Mouse (Mus musculus) neural tube, embryonic 10.5 days (tissue): ENCODE results near the gene Htra1.

Experiments
- DNase-seq: peaks from one replicate; pipeline ENCODE4 v3.0.0-alpha.2; 2017; ENCODE audit warnings: low spot score; ENCODE audit errors: extremely low spot score

Gene Htra1

GRCm38 (mm10) chr7:130966451-130966850 is 30.5 kb downstream of the Htra1 start:
- no peak for DNase-seq

GRCm38 (mm10) chr7:130966876-130967275 is 31.0 kb downstream of the Htra1 start:
- no peak for DNase-seq

DNA sequence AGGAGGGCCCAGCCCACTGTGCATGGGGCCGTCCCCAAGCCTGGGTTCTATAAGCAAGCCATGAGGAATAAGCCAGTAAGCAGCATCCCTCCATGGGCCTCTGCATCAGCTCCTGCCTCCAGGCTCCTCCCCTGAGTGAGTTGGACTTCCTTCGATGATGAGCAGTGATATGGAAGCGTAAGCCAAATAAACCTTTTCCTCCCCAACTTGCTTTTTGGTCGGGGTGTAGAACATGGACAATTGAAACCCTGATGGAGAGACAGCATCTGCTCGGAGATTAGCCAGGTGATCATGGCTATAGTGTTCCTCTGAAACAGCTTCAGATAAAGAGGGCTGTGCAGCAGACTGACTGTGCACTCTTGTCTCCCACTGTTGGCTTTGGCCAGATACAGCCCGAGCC is 32.0 kb downstream of the Htra1 start:
- DNase-seq = no peak

DNA sequence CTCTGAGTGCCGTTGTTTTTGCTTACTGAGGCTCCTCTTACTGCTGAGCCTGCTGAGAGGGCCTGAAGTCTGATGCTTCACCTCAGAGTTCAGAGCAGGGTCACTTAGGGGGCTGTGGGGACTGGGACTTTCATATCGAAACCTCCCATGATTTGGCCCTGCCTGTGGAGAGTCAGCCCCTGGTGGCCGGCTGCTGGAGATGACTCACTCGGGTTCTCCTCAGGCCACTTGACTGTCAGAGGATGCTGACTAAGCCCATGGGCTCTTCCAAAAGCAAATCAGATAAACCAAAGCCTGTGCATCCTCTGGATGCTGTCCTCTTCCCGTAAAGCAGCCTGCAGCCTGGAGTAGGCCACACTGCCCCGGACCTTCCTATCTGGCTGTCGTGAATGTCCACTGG is 32.6 kb downstream of the Htra1 start:
- no peak for DNase-seq

DNA sequence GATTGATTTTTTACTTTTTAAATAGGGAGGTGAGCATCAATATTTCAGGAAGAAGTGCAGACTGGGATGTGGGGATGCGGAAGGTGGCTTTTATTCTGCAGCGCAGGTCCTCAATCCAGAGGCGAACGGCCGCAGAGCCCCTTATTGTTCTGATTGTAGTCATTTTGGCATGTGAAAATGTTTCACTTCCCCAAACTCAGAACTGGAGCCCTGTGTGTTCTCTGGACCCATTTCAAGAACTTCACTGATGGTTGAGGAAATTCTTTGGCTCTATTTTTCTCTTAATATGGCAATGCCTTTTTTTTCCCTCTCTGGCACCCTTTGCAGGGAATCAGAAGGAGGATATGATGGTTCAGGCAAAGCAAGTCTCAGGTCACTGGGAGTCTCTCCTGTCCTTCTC is 33.2 kb downstream of the Htra1 start:
- DNase-seq = no peak

GRCm38 (mm10) chr7:130969507-130969906 is 33.6 kb downstream of the Htra1 start:
- no peak for DNase-seq

GRCm38 (mm10) chr7:130972767-130973166 is 36.9 kb downstream of the Htra1 start:
- DNase-seq = no peak

DNA sequence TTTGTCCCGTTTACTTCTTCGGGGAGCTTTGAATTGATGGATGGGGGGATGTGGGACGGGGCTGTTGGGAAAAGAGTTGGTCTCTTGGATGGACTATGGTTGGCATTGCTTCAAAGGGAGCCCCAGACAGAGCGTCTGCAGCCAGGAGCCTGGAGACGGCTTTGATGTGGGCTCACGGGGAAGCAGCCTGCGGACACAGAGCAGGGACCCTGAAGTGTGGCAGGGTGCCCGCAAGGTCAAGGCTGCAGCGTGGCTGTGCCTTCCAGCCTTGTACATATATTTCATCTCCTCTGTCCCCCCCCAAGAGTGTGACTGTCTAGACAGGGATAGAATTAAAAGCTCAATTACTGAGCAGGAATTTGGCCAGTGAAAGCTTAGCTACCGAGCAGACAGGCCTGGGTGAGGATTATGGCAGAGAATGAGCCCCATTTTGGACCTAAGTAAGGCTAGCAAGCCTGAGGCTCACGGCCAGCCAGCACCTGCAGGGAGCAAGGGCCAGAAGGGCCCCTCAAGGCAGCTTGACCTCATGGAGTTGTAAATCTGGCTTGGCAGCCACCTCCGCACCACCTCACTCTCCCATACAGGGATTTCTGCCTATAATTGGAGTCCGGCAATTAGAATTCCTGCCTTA is 40.5 kb downstream of the Htra1 start:
- no peak for DNase-seq

GRCm38 (mm10) chr7:130977794-130978521 is 42.0 kb downstream of the Htra1 start:
- DNase-seq = no peak

GRCm38 (mm10) chr7:130978545-130978944 is 42.6 kb downstream of the Htra1 start:
- no peak for DNase-seq

GRCm38 (mm10) chr7:130980130-130980529 is 44.2 kb downstream of the Htra1 start:
- DNase-seq = no peak

- DNase-seq = no peak
These were observed 46.5 kb downstream of the Htra1 start for GRCm38 (mm10) chr7:130982371-130982770.

GRCm38 (mm10) chr7:130982881-130983280 is 47.0 kb downstream of the Htra1 start:
- DNase-seq = no peak

- no peak for DNase-seq
These were observed 48.4 kb downstream of the Htra1 start for GRCm38 (mm10) chr7:130984294-130984693.

DNA sequence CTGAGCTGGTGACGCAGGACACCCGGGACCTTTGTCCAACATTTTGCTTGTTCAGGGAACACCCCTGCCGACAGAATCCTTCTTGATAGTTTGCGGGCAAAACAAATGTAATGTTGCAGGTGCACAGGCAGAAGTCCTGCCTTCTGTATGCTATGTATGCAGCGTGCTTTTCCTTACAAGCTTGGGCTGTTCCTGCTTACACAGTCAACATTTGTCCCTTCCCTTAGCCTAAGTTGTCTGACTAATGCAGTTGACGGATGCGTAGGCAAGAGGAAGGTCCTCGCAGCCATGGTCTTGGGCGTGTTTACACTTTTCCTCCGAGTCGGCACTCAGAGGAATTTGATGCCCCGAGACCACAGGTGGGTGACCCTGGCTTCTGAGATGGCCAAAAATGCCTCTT is 49.3 kb downstream of the Htra1 start:
- no peak for DNase-seq

GRCm38 (mm10) chr7:130985716-130986115 is 49.8 kb downstream of the Htra1 start:
- no peak for DNase-seq

DNA sequence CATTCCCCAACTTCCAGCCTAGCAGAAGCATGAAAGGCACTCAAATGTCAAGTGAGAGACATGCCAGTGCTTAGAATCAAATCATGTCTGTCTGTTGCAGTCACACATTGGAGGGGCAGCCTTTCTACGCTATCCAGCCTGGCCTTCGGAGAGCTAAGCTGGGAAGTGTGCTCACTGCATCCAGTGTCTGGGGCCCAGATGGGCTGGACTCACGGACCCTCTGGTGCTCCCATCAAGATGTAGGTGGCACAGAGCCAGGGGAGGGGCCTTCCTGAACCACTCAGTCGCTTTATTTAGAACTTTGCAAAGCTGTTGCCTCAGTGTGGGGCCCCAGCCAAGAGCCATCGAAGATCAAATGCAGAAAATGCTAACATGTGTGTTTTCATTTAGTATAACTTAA is 52.2 kb downstream of the Htra1 start:
- DNase-seq = no peak

DNA sequence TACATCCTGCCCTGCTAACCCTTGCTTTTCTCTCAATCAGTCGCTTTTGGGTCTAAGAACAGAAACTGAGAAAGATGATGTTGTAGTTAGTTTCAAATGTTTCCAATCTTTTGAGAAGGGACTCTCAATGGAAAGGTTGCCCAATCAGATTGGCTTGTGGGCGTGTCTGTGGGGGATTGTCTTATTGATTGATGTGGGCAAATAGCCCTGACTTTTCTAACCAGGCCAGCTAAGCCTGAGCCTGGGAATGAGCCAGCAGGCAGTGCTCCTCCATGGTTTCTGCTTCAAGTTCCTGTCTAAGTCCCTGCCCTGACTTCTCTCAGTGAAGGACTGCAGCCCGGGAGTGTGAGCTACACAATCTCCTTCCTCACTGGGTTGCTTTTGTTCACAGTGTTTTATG is 53.5 kb downstream of the Htra1 start:
- DNase-seq = no peak

- DNase-seq = no peak
These were observed 55.4 kb downstream of the Htra1 start for GRCm38 (mm10) chr7:130991174-130991789.

DNA sequence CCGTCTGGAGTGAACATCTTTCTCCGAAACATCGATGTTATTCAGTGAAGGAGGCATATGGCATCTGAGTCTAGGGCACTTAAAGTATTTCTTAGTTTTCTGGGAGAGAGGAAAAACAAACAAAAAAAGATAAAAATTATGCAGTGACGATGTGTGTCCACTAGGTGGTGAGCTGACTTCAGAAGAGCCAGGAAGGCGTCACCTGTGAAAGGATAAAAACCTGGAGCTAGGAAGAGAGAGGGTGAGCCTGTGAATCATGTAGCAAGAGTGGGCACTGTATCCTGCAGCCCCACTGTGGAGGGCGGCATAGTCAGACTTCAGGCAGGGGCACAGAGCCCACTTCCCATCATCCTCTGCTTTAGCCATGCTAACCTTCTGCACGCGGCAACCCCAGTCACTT is 58.0 kb downstream of the Htra1 start:
- no peak for DNase-seq

- DNase-seq = no peak
These were observed 66.2 kb downstream of the Htra1 start for GRCm38 (mm10) chr7:131001976-131002726.

DNA sequence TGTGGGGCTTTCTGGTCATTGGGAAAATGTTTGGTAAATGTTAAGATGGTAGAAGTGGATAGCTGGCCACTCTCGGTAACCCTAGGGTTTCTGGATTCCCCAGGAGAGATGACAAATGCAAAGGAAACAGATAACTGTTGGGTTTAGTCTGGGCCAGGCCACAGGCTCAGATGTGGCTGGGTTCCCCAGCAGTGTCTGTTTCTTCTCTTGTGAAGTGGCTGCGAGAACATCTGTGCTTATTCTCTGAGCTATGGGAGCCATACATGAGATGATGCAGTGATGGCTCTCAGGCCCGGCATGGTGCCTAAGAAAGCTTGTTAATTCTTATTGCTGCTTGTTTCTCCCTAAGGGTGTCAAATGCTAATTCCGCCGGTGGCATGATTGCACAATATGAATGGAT is 68.2 kb downstream of the Htra1 start:
- no peak for DNase-seq
